ENCODE assay signal across 28 mouse cellular contexts in genomic region chr3:81885566-81885965, GRCm38 (mm10).
"Had no signal": no experiment of that assay in that cellular context is flagged by ENCODE, and none has a peak within 500 bp of the region (broad histone marks: within the 10 kb centered on the region; RNA-seq: fewer than 3 reads in every experiment).

No protein-coding gene starts in this region.

- H3K4me2 ChIP-seq: heart, embryonic 11.5 days; heart, embryonic 13.5 days; heart, embryonic 15.5 days; hindbrain, embryonic 13.5 days; hindbrain, embryonic 15.5 days; kidney, embryonic 15.5 days; limb, embryonic 13.5 days; liver, embryonic 11.5 days; liver, embryonic 13.5 days; liver, embryonic 15.5 days had no signal

- H3K4me3 ChIP-seq: heart, adult 2 months; heart, embryonic 13.5 days; heart, embryonic 15.5 days; hindbrain, embryonic 13.5 days; hindbrain, embryonic 15.5 days; kidney, embryonic 15.5 days; limb, embryonic 13.5 days; liver, embryonic 13.5 days; liver, embryonic 15.5 days had no signal

- H3K36me3 ChIP-seq: heart, embryonic 13.5 days; heart, embryonic 15.5 days; hindbrain, embryonic 13.5 days; hindbrain, embryonic 15.5 days; kidney, embryonic 15.5 days; limb, embryonic 13.5 days; liver, embryonic 13.5 days; liver, embryonic 15.5 days had no signal

- ATAC-seq: hindbrain, postnatal 0 days; intestine, embryonic 16.5 days; liver, postnatal 0 days had no signal

- H3K9me3 ChIP-seq: heart, embryonic 15.5 days; hindbrain, embryonic 13.5 days; hindbrain, embryonic 15.5 days; kidney, embryonic 15.5 days; liver, embryonic 13.5 days; liver, embryonic 15.5 days had no signal

- H3K9ac ChIP-seq: heart, embryonic 13.5 days; heart, embryonic 15.5 days; hindbrain, embryonic 13.5 days; hindbrain, embryonic 15.5 days; kidney, embryonic 15.5 days; limb, embryonic 13.5 days; liver, embryonic 13.5 days; liver, embryonic 15.5 days; liver, postnatal 0 days had no signal

- H3K27me3 ChIP-seq: heart, embryonic 13.5 days; heart, embryonic 15.5 days; hindbrain, embryonic 13.5 days; hindbrain, embryonic 15.5 days; kidney, embryonic 15.5 days; limb, embryonic 13.5 days; liver, embryonic 13.5 days; liver, embryonic 15.5 days had no signal

- H3K27ac ChIP-seq: heart, adult 2 months; heart, embryonic 13.5 days; heart, embryonic 15.5 days; hindbrain, embryonic 13.5 days; hindbrain, embryonic 15.5 days; hindbrain, postnatal 0 days; kidney, embryonic 15.5 days; kidney, postnatal 0 days; limb, embryonic 13.5 days; liver, embryonic 13.5 days; liver, embryonic 15.5 days had no signal

- DNase-seq: gastrocnemius, postnatal 14 days; gastrocnemius, postnatal 36 days; heart, adult 11 months; heart, adult 2 months; heart, postnatal 14 days; heart, postnatal 36 days; kidney, adult 11 months; kidney, adult 2 months; kidney, adult 9 months; kidney, postnatal 14 days; kidney, postnatal 36 days; layer of hippocampus, adult 9-11 months; layer of hippocampus, postnatal 36 days; liver; liver, embryonic 13.5 days; liver, postnatal 0 days had no signal

- H3K4me1 ChIP-seq: heart, embryonic 13.5 days; heart, embryonic 15.5 days; hindbrain, embryonic 13.5 days; hindbrain, embryonic 15.5 days; kidney, embryonic 15.5 days; liver, embryonic 13.5 days; liver, embryonic 15.5 days had no signal
